Mouse (Mus musculus) granulocyte monocyte progenitor cell, adult 5-6 weeks (primary cell): ENCODE results near the gene Fuz. TPM values are rescaled to one million over a fixed set of nuclear protein-coding genes. Genes with fewer than 3 reads are reported as not detected.

ENCODE experiments used
- ATAC-seq: replicated peaks from 2 replicates; pipeline ENCODE4 v1.8.0; 2016; ENCODE audit warnings: mild to moderate bottlenecking, moderate TSS enrichment, inconsistent platforms; ENCODE audit not compliant: poor library complexity, severe bottlenecking
- total RNA-seq, 2 experiments: library from RNA; stranded (forward) in 1 of 2; stranded (reverse) in 1 of 2; fragments of 200-712, 200-1000 nt in 1 of 2; fragments of >200 nt in 1 of 2; fragmentation: Nextera tagmentation in 1 of 2; gene quantifications; 2 replicates each; pipeline ENCODE4 v1.2.3; 2014 to 2017

Fuz gene
- 13.6 TPM in 2 replicates for total RNA-seq (2014; fragmentation: Nextera tagmentation)
- 16.5 and 18.0 TPM in 2 replicates for total RNA-seq (2017)

- peak; percentile 76 for ATAC-seq
Measured at GRCm38 (mm10) chr7:44895593-44896434, at the start of gene Fuz. Fuz (plus strand) TSS chr7:44896079.

GRCm38 (mm10) chr7:44846804-44847203 is 49.1 kb upstream of the Fuz start:
- no peak for ATAC-seq

GRCm38 (mm10) chr7:44847772-44848171 is 48.1 kb upstream of the Fuz start:
- ATAC-seq: no peak

GRCm38 (mm10) chr7:44848561-44849415 is 47.1 kb upstream of the Fuz start, which contains the start of the genes Akt1s1 and Tbc1d17:
Akt1s1 (plus strand) TSS chr7:44848991.
Tbc1d17 (minus strand) TSS chr7:44849079.
- peak; percentile 61 for ATAC-seq

GRCm38 (mm10) chr7:44849416-44850111 is 46.3 kb upstream of the Fuz start:
- ATAC-seq: peak; percentile 51

- peak; percentile 2; the same call in 1 of the 2 replicates for ATAC-seq
Measured at GRCm38 (mm10) chr7:44850146-44850545, 45.7 kb upstream of the Fuz start.

GRCm38 (mm10) chr7:44850789-44851624 is 44.9 kb upstream of the Fuz start:
- ATAC-seq: no peak

- ATAC-seq: no peak
Measured at GRCm38 (mm10) chr7:44851625-44852234, 44.1 kb upstream of the Fuz start.

- no peak for ATAC-seq
Measured at GRCm38 (mm10) chr7:44852259-44853027, 43.4 kb upstream of the Fuz start.

- ATAC-seq: no peak
Measured at GRCm38 (mm10) chr7:44853065-44853464, 42.8 kb upstream of the Fuz start.

- ATAC-seq: no peak
Measured at GRCm38 (mm10) chr7:44853596-44854355, 42.1 kb upstream of the Fuz start.

GRCm38 (mm10) chr7:44854356-44855031 is 41.4 kb upstream of the Fuz start:
- peak; percentile 20 for ATAC-seq

GRCm38 (mm10) chr7:44855036-44855435 is 40.8 kb upstream of the Fuz start:
- no peak for ATAC-seq

- ATAC-seq: peak; percentile 13; the same call in 1 of the 2 replicates
Measured at GRCm38 (mm10) chr7:44856265-44856916, 39.5 kb upstream of the Fuz start.

GRCm38 (mm10) chr7:44857042-44857552 is 38.8 kb upstream of the Fuz start, which contains the start of gene Pnkp:
Pnkp (plus strand) TSS chr7:44857139.
- ATAC-seq: peak; percentile 62

- peak; percentile 52 for ATAC-seq
Measured at GRCm38 (mm10) chr7:44857905-44858304, 38.0 kb upstream of the Fuz start.
